Mouse (Mus musculus) spleen, embryonic (tissue): ENCODE data around the gene Cd5.

Source experiments
- CTCF ChIA-PET: fragments of 350-600 bp; sonication (Branson Sonifier 250); formaldehyde crosslinking; loops from one replicate; lab custom pipeline; 2022; lab: Charles Lee

The Cd5 gene

DNA sequence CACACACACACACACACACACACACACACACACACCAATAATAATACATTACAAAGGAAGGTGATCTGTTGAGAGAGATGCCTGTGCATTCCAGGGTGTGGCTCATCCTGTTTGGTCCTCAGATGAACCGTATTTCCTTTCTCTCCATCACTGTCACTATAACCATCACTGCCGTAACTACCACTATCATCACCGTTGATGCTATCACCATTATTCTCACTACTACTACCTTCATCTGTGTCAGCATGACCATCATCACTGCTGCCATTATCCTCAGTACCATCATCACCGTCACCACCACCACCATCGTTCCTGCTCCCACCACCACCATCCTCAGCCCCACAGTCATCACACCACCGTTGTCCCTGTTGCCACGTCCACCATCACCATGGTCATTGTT, 6.8 kb downstream of the Cd5 start:
- CTCF ChIA-PET = no interaction called here

DNA sequence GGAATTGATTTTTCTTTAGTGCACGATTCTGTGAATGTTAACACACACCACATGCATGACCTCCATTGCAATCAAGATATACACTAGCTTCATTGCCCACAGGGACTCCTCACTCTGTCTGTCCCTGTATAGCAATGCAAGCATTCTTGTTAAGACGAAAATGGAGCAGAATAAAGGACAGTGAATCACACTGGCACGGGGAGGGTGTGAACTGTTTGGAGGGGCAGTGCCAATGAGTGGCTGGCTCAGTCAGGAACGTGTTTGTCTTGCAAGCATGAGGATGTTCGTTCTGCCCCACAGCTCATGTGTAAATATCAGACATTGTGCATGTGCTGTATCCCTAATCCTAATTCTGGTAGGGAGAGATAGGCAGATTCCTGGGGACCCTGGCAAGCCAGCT, 8.3 kb downstream of the Cd5 start:
- CTCF ChIA-PET = no interaction called here

GRCm38 (mm10) chr19:10729889-10730288, 8.9 kb downstream of the Cd5 start:
- CTCF ChIA-PET = no interaction called here

- CTCF ChIA-PET = interaction anchor here (1.3 kb wide), 1 partner anchor 15 kb away, joined by 4 read pairs; no protein-coding TSS in a partner anchor
Measured at GRCm38 (mm10) chr19:10724629-10725363, 14.0 kb downstream of the Cd5 start.

DNA sequence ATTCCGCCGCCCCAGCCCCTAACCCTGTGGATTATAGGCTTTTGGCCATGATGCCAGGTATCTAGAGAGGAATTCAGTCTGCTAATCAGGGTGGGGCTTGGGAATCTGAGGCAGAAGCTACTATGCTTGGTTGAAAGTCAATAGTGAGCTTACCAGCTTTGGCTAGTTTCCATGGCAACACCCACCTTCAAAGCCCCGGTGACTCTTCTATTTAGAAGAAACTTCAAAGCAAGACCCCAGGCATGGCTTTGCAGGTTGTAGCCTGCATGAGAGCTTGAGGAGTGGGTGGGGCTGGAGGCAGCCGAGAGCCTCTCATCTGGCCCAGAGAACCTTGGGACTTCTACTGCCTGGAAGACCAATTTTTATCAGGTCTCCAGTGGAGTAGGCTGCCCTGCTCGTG, 15.2 kb downstream of the Cd5 start:
- CTCF ChIA-PET = interaction anchor here (0.5 to 1.3 kb wide), 3 partner anchors 14 to 237 kb away, joined by 4 to 9 read pairs (median 4); no protein-coding TSS in a partner anchor

DNA sequence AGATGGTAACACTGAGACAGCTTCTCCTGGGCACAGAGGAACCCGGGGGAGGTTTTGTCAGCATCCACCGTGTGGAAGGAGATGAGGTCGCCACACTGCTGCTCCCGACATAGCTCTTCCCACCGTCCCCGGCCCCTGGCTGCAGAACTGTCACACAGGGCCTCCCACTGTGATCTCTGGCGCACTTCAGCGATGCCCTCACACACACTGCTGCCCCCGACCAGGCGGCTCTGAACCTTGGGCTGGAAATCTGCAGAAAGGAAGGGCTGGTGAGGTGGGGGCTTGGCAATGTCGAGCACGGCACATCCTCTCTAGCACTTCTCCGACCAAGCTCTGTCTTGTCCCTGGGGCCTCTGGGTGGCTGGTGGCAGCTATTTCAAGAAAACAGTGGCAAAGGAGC, 15.7 kb downstream of the Cd5 start:
- CTCF ChIA-PET = interaction anchor here (0.6 kb wide), 1 partner anchor 14 kb away, joined by 4 read pairs; no protein-coding TSS in a partner anchor

GRCm38 (mm10) chr19:10721064-10721463, 17.7 kb downstream of the Cd5 start:
- CTCF ChIA-PET = interaction anchor here (0.5 to 1.1 kb wide), 2 partner anchors 11 to 115 kb away, joined by 4 read pairs; no protein-coding TSS in a partner anchor

DNA sequence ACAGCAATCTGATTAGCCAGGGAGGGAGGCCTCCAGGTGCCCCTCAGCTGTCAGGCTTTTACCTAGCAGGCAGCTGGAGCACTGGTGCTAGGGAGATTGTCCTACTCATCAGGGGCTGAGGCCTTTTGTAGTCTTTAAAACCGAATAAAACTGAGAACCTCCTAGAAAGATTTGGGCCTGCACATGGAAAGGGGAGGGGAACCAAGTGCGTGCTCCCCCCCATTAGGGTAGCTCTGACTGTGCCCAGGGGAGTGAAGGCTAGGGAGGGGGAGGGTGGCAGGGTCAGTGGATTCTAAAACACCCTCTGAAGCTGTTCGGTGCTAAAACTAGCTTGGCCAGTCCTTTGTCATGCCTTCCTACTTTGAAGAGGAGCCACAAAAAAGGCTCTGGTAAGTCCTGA, 18.3 kb downstream of the Cd5 start:
- CTCF ChIA-PET = interaction anchor here (0.5 to 1.1 kb wide), 3 partner anchors 10 to 114 kb away, joined by 4 to 11 read pairs (median 4); no protein-coding TSS in a partner anchor

- CTCF ChIA-PET = interaction anchor here (0.6 kb wide), 2 partner anchors 111 to 233 kb away, joined by 5 to 11 read pairs; no protein-coding TSS in a partner anchor
Measured at GRCm38 (mm10) chr19:10719751-10720150, 19.1 kb downstream of the Cd5 start.

DNA sequence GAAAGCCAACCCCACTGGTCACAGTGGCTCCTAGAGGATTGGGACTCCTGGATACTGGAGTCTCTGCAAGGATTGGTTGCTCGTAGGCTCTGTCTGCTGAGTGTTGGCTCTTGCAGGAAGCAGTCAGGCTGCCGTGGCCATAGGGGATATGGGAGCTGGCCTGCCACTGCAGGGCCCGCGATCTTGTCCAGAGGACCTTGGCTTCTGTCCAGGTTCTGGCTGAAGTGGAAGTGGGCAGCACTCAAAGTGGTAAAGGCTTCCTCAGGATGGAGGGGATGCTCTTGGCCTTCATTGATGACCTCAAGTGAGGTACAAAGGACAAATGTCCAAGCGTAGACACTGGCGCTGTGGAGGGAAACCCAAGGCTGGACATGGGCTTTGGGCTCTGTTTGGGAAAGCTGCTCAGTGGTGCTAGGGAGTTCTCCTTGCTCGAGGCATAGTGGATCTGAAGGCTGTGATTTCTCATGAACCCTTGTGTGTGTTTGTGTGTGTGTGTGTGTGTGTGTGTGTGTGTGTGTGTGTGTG, 20.5 kb downstream of the Cd5 start:
- CTCF ChIA-PET = interaction anchor here (0.6 kb wide), 1 partner anchor 21 kb away, joined by 3 read pairs; no protein-coding TSS in a partner anchor

DNA sequence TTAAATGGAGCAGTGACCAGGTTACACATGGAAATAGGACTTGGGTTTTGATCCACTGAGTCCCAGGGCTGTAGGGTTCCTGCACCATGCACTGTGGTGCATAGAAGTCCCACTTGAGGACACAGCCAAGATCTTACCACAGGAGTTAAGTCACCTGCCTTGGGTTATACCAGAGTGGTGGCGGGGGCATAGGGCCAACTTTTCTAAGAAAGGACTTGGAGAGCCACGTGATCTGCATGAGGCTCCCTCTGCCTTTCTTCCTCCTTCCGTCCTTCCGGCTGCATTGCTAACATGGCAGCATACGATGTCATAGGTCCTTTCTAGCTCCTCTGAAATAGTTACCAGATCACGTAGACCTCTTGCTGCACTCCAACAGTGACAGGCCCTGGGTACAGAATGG, 23.3 kb downstream of the Cd5 start:
- CTCF ChIA-PET = no interaction called here

DNA sequence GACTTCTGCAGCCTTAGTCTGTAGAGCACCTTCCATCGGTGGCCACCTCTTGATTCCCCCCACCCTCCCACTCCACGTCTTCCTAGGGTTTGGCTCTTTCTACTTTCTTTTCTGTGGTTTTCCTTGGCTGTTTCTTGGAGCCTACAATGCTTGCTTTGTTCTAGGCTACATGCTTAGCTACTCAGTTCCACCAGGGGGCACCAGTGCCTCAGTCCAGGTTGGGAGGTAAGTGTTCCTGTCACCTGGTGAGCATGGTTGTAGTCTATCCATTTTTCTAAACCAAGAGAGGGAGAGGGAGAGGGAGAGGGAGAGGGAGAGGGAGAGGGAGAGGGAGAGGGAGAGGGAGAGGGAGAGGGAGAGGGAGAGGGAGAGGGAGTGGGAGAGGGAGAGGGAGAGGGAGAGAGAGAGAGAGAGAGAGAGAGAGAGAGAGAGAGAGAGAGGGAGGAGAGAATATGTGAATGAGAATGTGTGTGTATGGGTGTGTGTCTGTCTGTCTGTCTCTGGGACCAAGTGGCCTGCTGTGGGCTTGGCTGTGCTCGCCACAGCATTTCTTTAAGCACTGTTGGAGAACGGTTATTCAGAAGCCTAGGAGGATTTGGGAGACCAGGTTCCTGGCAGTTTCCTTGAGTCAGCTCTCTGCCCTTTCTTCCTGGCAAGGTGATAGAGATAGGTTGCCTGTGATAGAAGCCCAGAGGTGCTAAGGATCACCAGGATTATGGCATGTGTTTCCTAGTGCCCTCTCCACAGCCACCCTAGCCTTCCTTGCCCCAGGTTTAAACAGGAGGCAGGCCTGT, 23.9 kb downstream of the Cd5 start:
- CTCF ChIA-PET = interaction anchor here (0.6 kb wide), 1 partner anchor 524 kb away, joined by 3 read pairs; no protein-coding TSS in a partner anchor

DNA sequence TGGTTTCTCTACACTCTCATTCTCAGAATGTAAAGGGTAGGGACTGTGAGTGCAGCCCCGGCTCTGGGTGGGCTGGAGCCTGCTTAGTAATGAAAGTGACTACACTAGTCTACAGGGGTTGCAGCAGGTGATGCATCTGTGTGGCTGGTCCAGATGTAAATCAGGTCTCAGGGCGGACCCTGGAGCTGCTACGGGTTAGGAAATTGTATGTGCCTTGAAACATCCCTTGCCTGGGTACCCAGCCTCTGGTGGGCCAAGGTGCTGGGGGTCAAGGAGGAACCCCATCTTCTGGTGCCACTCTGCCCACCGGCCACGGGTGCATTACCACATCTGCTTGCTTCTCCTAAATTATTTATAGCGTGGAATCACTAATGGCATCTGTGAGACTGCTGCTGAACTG, 24.6 kb downstream of the Cd5 start:
- CTCF ChIA-PET = interaction anchor here (0.6 kb wide), 1 partner anchor 523 kb away, joined by 3 read pairs; no protein-coding TSS in a partner anchor

GRCm38 (mm10) chr19:10713551-10713950, 25.3 kb downstream of the Cd5 start:
- CTCF ChIA-PET = interaction anchor here (0.8 kb wide), 1 partner anchor 167 kb away, joined by 3 read pairs; no protein-coding TSS in a partner anchor

GRCm38 (mm10) chr19:10712646-10713045, 26.2 kb downstream of the Cd5 start:
- CTCF ChIA-PET = interaction anchor here (0.7 kb wide), 1 partner anchor 169 kb away, joined by 4 read pairs; no protein-coding TSS in a partner anchor

GRCm38 (mm10) chr19:10712194-10712593, 26.6 kb downstream of the Cd5 start:
- CTCF ChIA-PET = no interaction called here

- CTCF ChIA-PET = interaction anchor here (1.3 kb wide), 1 partner anchor 10 kb away, joined by 4 read pairs; no protein-coding TSS in a partner anchor
Measured at GRCm38 (mm10) chr19:10710751-10711150, 28.1 kb downstream of the Cd5 start.

- CTCF ChIA-PET = interaction anchor here (1.1 to 1.4 kb wide), 3 partner anchors 10 to 253 kb away, joined by 3 to 4 read pairs (median 4); no protein-coding TSS in a partner anchor
Measured at GRCm38 (mm10) chr19:10710088-10710511, 28.7 kb downstream of the Cd5 start.

DNA sequence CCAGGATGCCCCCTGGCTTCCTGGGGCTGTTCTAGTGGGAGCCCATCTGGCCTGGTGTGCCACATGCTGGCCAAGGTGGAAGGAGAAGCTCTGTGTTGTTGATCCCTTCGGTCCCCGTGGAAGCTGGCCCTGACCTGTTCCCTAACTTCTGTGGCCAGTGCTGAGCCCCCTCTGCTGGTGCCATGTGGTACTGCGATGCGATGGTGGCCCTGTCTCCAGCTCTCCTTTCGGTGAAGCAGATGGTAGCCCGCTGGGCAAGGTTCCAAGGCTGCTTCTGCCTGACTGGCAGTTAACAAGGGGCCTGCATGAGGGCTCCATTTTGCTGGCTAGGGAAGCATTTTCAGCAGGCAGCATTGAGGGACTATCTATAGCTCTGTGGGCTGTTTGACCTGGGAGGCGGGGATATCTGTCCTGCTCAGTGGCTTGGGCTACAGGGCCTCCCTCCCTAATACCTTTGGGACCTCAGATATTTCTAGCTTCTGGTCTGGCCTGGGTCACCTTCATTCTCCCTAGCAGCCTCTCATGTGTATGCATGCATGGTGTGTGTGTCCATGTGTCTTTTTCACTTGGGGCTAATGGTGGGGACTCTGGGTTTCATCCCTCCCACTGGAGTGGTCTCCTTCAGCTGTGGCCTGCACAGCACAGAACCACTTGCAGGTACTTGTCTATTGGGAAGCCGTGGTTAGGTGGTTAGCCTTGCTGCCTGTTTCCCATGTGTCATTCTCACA, 29.3 kb downstream of the Cd5 start:
- CTCF ChIA-PET = interaction anchor here (0.6 to 1.4 kb wide), 5 partner anchors 11 to 253 kb away, joined by 3 to 9 read pairs (median 4); partner anchors contain the start of gene Pga5

DNA sequence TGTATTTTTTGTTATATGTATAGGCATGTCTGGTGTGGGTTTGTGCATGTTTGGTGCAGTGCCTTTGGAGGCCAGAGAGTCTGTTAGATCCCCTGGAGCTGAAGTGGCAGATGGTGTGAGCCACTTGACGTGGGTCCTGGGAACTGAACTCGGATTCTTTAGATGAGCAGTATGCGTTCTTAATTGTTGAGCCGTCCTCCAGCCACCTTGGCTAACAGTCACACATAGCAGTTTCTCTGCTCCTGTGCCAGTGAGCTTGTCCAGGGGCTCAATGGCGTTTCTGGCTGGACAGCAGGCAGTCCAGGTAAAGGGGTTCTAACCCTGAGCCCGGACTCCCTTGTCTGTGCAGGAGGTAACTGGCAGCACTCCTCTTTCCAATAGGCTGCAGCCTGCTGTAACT, 29.9 kb downstream of the Cd5 start:
- CTCF ChIA-PET = interaction anchor here (1.4 kb wide), 2 partner anchors 15 to 31 kb away, joined by 4 to 9 read pairs; partner anchors contain the start of gene Pga5
